Mouse (Mus musculus) embryonic fibroblast, embryonic 13.5 days (primary cell): ENCODE results near the gene Apoh. TPM values are rescaled to one million over a fixed set of nuclear protein-coding genes. Genes with fewer than 3 reads are reported as not detected.

Source experiments
- H3K27ac ChIP-seq: 2 replicates; pipeline ENCODE4 v1.5.1; 2012; ENCODE audit warnings: low read length, control low read depth, inconsistent platforms; ENCODE audit not compliant: insufficient read depth
- H3K4me1 ChIP-seq: 2 replicates; pipeline ENCODE4 v1.6.1; 2011; ENCODE audit warnings: low read length; ENCODE audit not compliant: control insufficient read depth, insufficient read depth
- H3K4me3 ChIP-seq: 2 replicates; pipeline ENCODE4 v1.5.1; 2011; ENCODE audit warnings: mild to moderate bottlenecking, control low read depth, low read length; ENCODE audit not compliant: insufficient read depth
- CTCF ChIP-seq: IDR thresholded peaks from 2 replicates; pipeline ENCODE4 v1.5.1; 2011; ENCODE audit warnings: mild to moderate bottlenecking, control low read depth, low read length, moderate library complexity, borderline replicate concordance; ENCODE audit not compliant: insufficient read depth
- POLR2A ChIP-seq: IDR thresholded peaks from 2 replicates; pipeline ENCODE4 v1.6.1; 2011; ENCODE audit warnings: low read depth, mild to moderate bottlenecking, control low read depth, low read length, moderate library complexity
- polyA plus RNA-seq: library from polyadenylated mRNA; stranded (reverse); fragments of >200 nt; gene quantifications from 2 replicates; pipeline ENCODE4 v1.2.4, GENCODE M21; 2011; ENCODE audit warnings: low read depth; ENCODE audit not compliant: missing spikeins, insufficient read length

The Apoh gene
- polyA plus RNA-seq, 1 experiment: not detected

GRCm38 (mm10) chr11:108303787-108304186 is 39.4 kb upstream of the Apoh start:
- TF ChIP-seq CTCF (no peak), POLR2A (no peak)
- Histone ChIP-seq H3K27ac (no peak overlapping the region), H3K4me1 (no peaks in the 10 kb centered on the region; the same call in 1 of the 2 replicates), H3K4me3 (no peak overlapping the region)

GRCm38 (mm10) chr11:108307258-108307657 is 35.9 kb upstream of the Apoh start:
- Histone ChIP-seq H3K27ac (no peak overlapping the region), H3K4me1 (no peaks in the 10 kb centered on the region; the same call in 1 of the 2 replicates), H3K4me3 (no peak overlapping the region)
- TF ChIP-seq CTCF (no peak), POLR2A (no peak)

DNA sequence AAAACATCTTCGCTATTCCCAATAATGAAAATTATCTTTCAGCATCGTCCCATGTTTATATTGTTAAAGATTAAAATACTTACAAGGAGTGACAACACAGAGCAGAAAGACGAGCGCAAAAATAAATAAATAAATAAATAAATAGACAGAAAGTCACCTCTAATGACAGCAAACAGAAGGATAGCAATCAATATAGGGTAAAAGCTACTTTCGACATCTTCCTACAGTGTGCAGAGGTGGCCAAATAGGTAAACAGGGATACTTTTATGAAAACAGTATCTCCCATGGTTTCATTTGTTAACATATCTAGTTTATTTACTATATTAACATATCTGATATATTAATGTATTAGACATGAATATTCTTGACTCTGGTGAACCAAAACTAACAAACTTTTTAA is 34.9 kb upstream of the Apoh start:
- Histone ChIP-seq H3K27ac (no peak overlapping the region), H3K4me1 (no peaks in the 10 kb centered on the region; the same call in 1 of the 2 replicates), H3K4me3 (no peak overlapping the region)
- no peak for TF ChIP-seq CTCF
- TF ChIP-seq POLR2A: no peak

DNA sequence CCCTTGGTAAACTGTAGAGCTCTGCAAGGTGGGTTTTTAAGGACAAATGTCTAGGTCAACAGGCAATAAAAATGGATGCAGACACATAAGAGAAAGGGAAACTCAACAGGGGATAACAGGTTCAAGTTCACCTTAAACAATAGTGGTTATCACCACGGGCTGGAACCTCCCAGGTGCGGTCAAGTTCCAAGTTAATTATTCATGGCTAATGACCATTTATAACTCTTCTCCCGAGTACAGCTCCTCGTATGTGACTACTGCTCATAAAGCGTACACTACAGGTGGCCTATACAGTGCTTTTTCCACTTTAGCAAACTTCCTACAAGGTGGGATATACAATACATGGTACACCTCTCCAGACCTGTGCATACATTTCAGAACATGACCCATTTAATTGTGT is 33.4 kb upstream of the Apoh start:
- Histone ChIP-seq H3K27ac (no peak overlapping the region), H3K4me3 (no peak overlapping the region), H3K4me1 (no peaks in the 10 kb centered on the region)
- no peak for TF ChIP-seq POLR2A
- TF ChIP-seq CTCF: no peak

GRCm38 (mm10) chr11:108311912-108312311 is 31.2 kb upstream of the Apoh start:
- Histone ChIP-seq H3K27ac (no peak overlapping the region), H3K4me3 (no peak overlapping the region), H3K4me1 (no peaks in the 10 kb centered on the region)
- TF ChIP-seq POLR2A (no peak), CTCF (no peak)

- H3K4me3 ChIP-seq: no peak overlapping the region
- TF ChIP-seq POLR2A (no peak), CTCF (no peak)
- no peak overlapping the region for H3K27ac ChIP-seq
- H3K4me1 ChIP-seq: no peaks in the 10 kb centered on the region
Observed at GRCm38 (mm10) chr11:108312516-108312915, 30.6 kb upstream of the Apoh start.

GRCm38 (mm10) chr11:108315736-108316135 is 27.4 kb upstream of the Apoh start:
- TF ChIP-seq CTCF (no peak), POLR2A (no peak)
- H3K27ac ChIP-seq: no peak overlapping the region
- no peak overlapping the region for H3K4me3 ChIP-seq
- no peaks in the 10 kb centered on the region for H3K4me1 ChIP-seq

DNA sequence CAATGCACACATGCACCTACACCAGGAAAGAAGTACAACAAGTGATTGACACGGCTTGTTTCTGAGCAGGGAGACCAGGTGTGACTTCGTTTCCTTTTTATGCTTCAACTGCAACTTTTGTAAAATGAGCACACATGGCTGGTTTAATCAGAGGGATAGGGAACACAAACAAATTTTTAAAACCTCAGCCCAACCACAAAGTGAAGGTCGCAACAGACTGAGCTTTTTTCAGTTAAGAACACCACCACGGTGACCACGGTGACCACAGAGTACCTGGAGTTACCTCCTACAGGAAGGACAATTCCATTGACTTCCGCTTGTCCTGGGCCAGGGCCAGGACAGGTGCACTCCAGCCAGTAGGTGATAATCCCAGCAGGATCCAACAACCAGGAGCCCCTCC is 25.3 kb upstream of the Apoh start:
- H3K27ac ChIP-seq: no peak overlapping the region
- no peak overlapping the region for H3K4me3 ChIP-seq
- H3K4me1 ChIP-seq: no peaks in the 10 kb centered on the region
- TF ChIP-seq CTCF: no peak
- TF ChIP-seq POLR2A: no peak

GRCm38 (mm10) chr11:108319162-108319561 is 24.0 kb upstream of the Apoh start:
- no peak overlapping the region for H3K27ac ChIP-seq
- no peaks in the 10 kb centered on the region for H3K4me1 ChIP-seq
- no peak overlapping the region for H3K4me3 ChIP-seq
- TF ChIP-seq POLR2A (no peak), CTCF (no peak)

DNA sequence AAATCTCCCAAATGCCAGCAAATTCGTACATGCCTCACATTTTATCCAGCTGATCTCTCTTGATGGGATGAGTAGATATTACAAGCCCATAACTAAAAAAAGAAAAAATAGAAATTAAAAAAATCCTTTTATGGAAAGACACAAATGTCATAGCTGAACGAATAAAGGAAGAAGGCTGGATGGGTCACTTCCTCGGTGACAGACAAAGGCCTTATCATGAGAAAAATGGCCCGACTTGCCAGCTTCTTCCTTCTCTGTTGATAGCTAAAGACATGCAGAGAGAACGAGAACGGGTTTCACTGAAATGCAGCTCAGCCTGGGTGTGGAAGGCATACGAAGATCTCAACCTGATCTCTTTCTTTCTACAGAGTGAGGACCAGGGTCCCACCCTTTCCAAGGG is 22.6 kb upstream of the Apoh start:
- TF ChIP-seq POLR2A (no peak), CTCF (no peak)
- Histone ChIP-seq H3K4me1 (no peaks in the 10 kb centered on the region), H3K27ac (no peak overlapping the region), H3K4me3 (no peak overlapping the region)

DNA sequence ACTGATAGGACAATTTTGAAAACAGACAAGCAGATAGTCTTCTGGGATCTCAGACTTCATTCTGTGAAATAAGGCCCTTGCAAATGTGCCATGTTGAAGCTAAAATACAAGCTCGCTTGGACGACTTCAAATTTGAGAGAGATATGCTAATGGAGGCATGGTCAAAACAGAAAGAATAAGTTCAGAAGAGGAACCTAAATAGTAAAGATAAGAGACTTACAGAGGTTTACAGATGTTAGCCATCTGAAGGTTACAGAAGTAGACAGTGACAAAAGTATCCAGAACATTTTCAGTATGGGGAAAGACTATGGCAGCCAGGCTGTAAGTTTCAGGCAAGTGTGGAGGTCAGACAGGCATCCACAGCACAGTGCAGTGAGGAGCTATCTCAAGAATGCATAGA is 21.0 kb upstream of the Apoh start:
- Histone ChIP-seq H3K27ac (no peak overlapping the region), H3K4me1 (no peaks in the 10 kb centered on the region), H3K4me3 (no peak overlapping the region)
- TF ChIP-seq POLR2A (no peak), CTCF (no peak)
